Mouse (Mus musculus) liver, postnatal 0 days (tissue): Measurements from ENCODE around the gene Agps.

Experiments
- CTCF ChIP-seq: sonication (generic); IDR thresholded peaks from 2 replicates; pipeline ENCODE4 v1.5.1; 2016; ENCODE audit warnings: antibody characterized with exemption, low read depth
- EP300 ChIP-seq: IDR thresholded peaks from 2 replicates; pipeline ENCODE4 v1.6.1; 2016; ENCODE audit warnings: antibody characterized with exemption, low read depth, mild to moderate bottlenecking

GRCm38 (mm10) chr2:75974131-75974530 lies 142.2 kb downstream of the Agps start:
- TF ChIP-seq EP300 (no peak), CTCF (no peak)
